Mouse (Mus musculus): ENCODE measurements around the gene Htra3.

Htra3 gene

GRCm38 (mm10) chr5:35701042-35701441 is 21.5 kb upstream of the Htra3 start:
- in situ Hi-C loops (cut with MboI, MseI), result no loop called here

GRCm38 (mm10) chr5:35695815-35696214 is 16.2 kb upstream of the Htra3 start:
- in situ Hi-C loops (cut with MboI, MseI), result no loop called here

GRCm38 (mm10) chr5:35693638-35694037 is 14.1 kb upstream of the Htra3 start:
- in situ Hi-C loops (cut with MboI, MseI), result no loop called here

GRCm38 (mm10) chr5:35691246-35691645 is 11.7 kb upstream of the Htra3 start:
- in situ Hi-C loops (cut with MboI, MseI), result no loop called here

- in situ Hi-C loops (cut with MboI, MseI), result no loop called here
These were observed 11.0 kb upstream of the Htra3 start for GRCm38 (mm10) chr5:35690485-35691165.

GRCm38 (mm10) chr5:35689374-35689773 is 9.8 kb upstream of the Htra3 start:
- in situ Hi-C loops (cut with MboI, MseI), result no loop called here

GRCm38 (mm10) chr5:35688851-35689250 is 9.3 kb upstream of the Htra3 start:
- in situ Hi-C loops (cut with MboI, MseI), result no loop called here

- in situ Hi-C loops (cut with MboI, MseI), result no loop called here
These were observed 7.5 kb upstream of the Htra3 start for GRCm38 (mm10) chr5:35687098-35687497.

- in situ Hi-C loops (cut with MboI, MseI), result no loop called here
These were observed 6.8 kb upstream of the Htra3 start for GRCm38 (mm10) chr5:35686336-35686735.

- in situ Hi-C loops (cut with MboI, MseI), result no loop called here
These were observed 5.5 kb upstream of the Htra3 start for GRCm38 (mm10) chr5:35685079-35685478.

GRCm38 (mm10) chr5:35680958-35681357 is 1.4 kb upstream of the Htra3 start:
- in situ Hi-C loops (cut with MboI, MseI), result no loop called here

GRCm38 (mm10) chr5:35676964-35677363 is 2.6 kb downstream of the Htra3 start:
- in situ Hi-C loops (cut with MboI, MseI), result no loop called here

GRCm38 (mm10) chr5:35674081-35674555 is 5.5 kb downstream of the Htra3 start:
- in situ Hi-C loops (cut with MboI, MseI), result no loop called here

- in situ Hi-C loops (cut with MboI, MseI), result no loop called here
These were observed 6.5 kb downstream of the Htra3 start for GRCm38 (mm10) chr5:35673086-35673485.

GRCm38 (mm10) chr5:35672581-35672980 is 7.0 kb downstream of the Htra3 start:
- in situ Hi-C loops (cut with MboI, MseI), result no loop called here

- in situ Hi-C loops (cut with MboI, MseI), result no loop called here
These were observed 8.1 kb downstream of the Htra3 start for GRCm38 (mm10) chr5:35671474-35671891.

- in situ Hi-C loops (cut with MboI, MseI), result no loop called here
These were observed 9.2 kb downstream of the Htra3 start for GRCm38 (mm10) chr5:35670412-35670801.

- in situ Hi-C loops (cut with MboI, MseI), result no loop called here
These were observed 9.7 kb downstream of the Htra3 start for GRCm38 (mm10) chr5:35669747-35670411.

GRCm38 (mm10) chr5:35666152-35666551 is 13.4 kb downstream of the Htra3 start:
- in situ Hi-C loops (cut with MboI, MseI), result no loop called here

GRCm38 (mm10) chr5:35662021-35662545 is 17.5 kb downstream of the Htra3 start:
- in situ Hi-C loops (cut with MboI, MseI), result no loop called here

- in situ Hi-C loops (cut with MboI, MseI), result no loop called here
These were observed 18.4 kb downstream of the Htra3 start for GRCm38 (mm10) chr5:35661210-35661609.

- in situ Hi-C loops (cut with MboI, MseI), result loop anchor here (10.0 kb wide), 1 partner anchor 945 kb away; no protein-coding TSS in a partner anchor
These were observed 20.1 kb downstream of the Htra3 start for GRCm38 (mm10) chr5:35659503-35659902.

All from regulatory T cell (primary cell).